Mouse (Mus musculus) erythroblast, embryonic 14.5 days (primary cell): Measurements from ENCODE around the gene Flot1. TPM values are rescaled to one million over a fixed set of nuclear protein-coding genes. Genes with fewer than 3 reads are reported as not detected.

ENCODE experiments used
- H3K27me3 ChIP-seq: 2 replicates; pipeline ENCODE4 v1.6.1; 2012; ENCODE audit warnings: inconsistent platforms; ENCODE audit not compliant: control insufficient read depth
- H3K36me3 ChIP-seq: 2 replicates; pipeline ENCODE4 v1.6.1; 2012; ENCODE audit warnings: mild to moderate bottlenecking, inconsistent platforms; ENCODE audit not compliant: control insufficient read depth
- H3K4me1 ChIP-seq: 2 replicates; pipeline ENCODE4 v1.6.1; 2012; ENCODE audit warnings: inconsistent platforms; ENCODE audit not compliant: control insufficient read depth
- H3K4me3 ChIP-seq: replicated peaks from 2 replicates; pipeline ENCODE3; 2012; ENCODE audit warnings: moderate library complexity, mild to moderate bottlenecking, inconsistent platforms
- H3K9me3 ChIP-seq: 2 replicates; pipeline ENCODE4 v1.6.1; 2012; ENCODE audit warnings: low read length, inconsistent platforms, mixed read lengths; ENCODE audit not compliant: control insufficient read depth
- GATA1 ChIP-seq: IDR thresholded peaks from 2 replicates; pipeline ENCODE4 v1.6.1; 2012; ENCODE audit warnings: low read length, inconsistent platforms, mixed read lengths
- TAL1 ChIP-seq: IDR thresholded peaks from 3 replicates; pipeline ENCODE4 v1.6.1; 2012; ENCODE audit warnings: low read length, inconsistent platforms, mixed read lengths
- polyA plus RNA-seq: library from polyadenylated mRNA; stranded (reverse); fragments of >175 nt; gene quantifications from 2 replicates; pipeline ENCODE4 v1.2.3, GENCODE M21; 2012

Gene Flot1
- 8.2 and 11.6 TPM in 2 replicates for polyA plus RNA-seq

- TF ChIP-seq GATA1 (no peak), TAL1 (no peak)
- Histone ChIP-seq H3K4me1 (peaks cover 78% of the 10 kb centered on the region), H3K4me3 (peak within 1 kb of the TSS; percentile 86)
Observed at GRCm38 (mm10) chr17:35822964-35823937, at the start of gene Flot1. TSS of gene Flot1 (plus strand) at chr17:35823230.

GRCm38 (mm10) chr17:35776811-35777609 is 46.0 kb upstream of the Flot1 start:
- H3K4me3 ChIP-seq = no peak overlapping the region
- H3K4me1 ChIP-seq = peaks cover 12% of the 10 kb centered on the region
- no peaks in the 10 kb centered on the region for H3K36me3 ChIP-seq
- H3K27me3 ChIP-seq = peaks cover 10% of the 10 kb centered on the region
- H3K9me3 ChIP-seq = no peaks in the 10 kb centered on the region
- TF ChIP-seq TAL1 = no peak

More at GRCm38 (mm10) chr17:35822964-35823937, at the start of gene Flot1:
- peaks cover 41% of the 10 kb centered on the region for H3K36me3 ChIP-seq
- peaks cover 13% of the 10 kb centered on the region for H3K27me3 ChIP-seq
- H3K9me3 ChIP-seq = no peaks in the 10 kb centered on the region

DNA sequence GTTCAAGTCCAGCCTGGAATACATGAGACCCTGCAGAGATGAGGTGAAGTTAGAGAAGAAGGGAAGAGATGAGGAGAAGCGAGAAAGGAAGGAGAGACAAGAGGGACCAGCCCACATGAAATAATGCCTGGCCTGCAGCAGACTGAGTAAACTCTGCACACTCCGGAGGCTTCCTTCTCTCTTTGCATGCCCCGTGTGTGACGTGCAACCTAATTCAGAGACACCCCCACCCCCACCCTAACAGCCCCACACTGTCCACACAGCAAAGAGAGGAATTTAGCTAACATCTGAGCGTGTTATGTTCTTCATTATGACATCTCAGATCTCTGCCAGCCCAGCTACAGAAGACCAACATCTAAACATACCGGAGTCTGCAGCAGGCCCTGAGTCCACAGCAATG is 44.1 kb upstream of the Flot1 start:
- H3K27me3 ChIP-seq = peaks cover 9% of the 10 kb centered on the region
- TF ChIP-seq TAL1 (no peak), GATA1 (no peak)
- no peaks in the 10 kb centered on the region for H3K9me3 ChIP-seq
- H3K36me3 ChIP-seq = no peaks in the 10 kb centered on the region
- H3K4me1 ChIP-seq = peaks cover 20% of the 10 kb centered on the region
- H3K4me3 ChIP-seq = no peak overlapping the region

- Histone ChIP-seq H3K4me3 (no peak overlapping the region), H3K27me3 (peaks cover 7% of the 10 kb centered on the region), H3K9me3 (no peaks in the 10 kb centered on the region), H3K36me3 (no peaks in the 10 kb centered on the region), H3K4me1 (peaks cover 22% of the 10 kb centered on the region)
- TF ChIP-seq TAL1 (no peak), GATA1 (no peak)
Observed at GRCm38 (mm10) chr17:35779466-35780205, 43.4 kb upstream of the Flot1 start.

- TF ChIP-seq GATA1 = no peak
- TF ChIP-seq TAL1 = no peak
- H3K27me3 ChIP-seq = peaks cover 9% of the 10 kb centered on the region
- H3K9me3 ChIP-seq = no peaks in the 10 kb centered on the region
- H3K4me3 ChIP-seq = no peak overlapping the region
- peaks cover 28% of the 10 kb centered on the region for H3K4me1 ChIP-seq
- H3K36me3 ChIP-seq = no peaks in the 10 kb centered on the region
Observed at GRCm38 (mm10) chr17:35780362-35780761, 42.7 kb upstream of the Flot1 start.

DNA sequence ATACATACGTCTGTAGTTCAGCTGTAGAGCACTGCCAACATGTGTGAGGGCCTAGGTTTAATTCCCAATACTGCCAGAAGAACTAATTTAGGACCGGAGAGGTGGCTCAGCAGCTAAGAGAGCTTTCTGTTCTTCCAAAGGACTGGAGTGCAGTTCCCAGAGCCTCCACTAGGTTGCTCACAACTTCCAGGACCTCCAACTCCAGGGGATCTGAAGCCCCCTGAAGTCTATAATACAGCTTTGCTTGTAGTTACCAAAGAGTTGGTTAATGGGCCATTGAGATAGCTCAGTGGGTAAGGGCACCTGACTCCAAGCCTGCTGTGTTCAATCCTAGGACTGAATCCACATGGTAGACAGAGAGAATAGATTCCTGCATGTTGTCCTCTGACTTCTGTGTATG is 40.6 kb upstream of the Flot1 start:
- no peaks in the 10 kb centered on the region for H3K36me3 ChIP-seq
- peaks cover 4% of the 10 kb centered on the region; the same call in 1 of the 2 replicates for H3K27me3 ChIP-seq
- H3K9me3 ChIP-seq = no peaks in the 10 kb centered on the region
- TF ChIP-seq TAL1 (no peak), GATA1 (no peak)
- H3K4me1 ChIP-seq = peaks cover 35% of the 10 kb centered on the region
- H3K4me3 ChIP-seq = no peak overlapping the region

DNA sequence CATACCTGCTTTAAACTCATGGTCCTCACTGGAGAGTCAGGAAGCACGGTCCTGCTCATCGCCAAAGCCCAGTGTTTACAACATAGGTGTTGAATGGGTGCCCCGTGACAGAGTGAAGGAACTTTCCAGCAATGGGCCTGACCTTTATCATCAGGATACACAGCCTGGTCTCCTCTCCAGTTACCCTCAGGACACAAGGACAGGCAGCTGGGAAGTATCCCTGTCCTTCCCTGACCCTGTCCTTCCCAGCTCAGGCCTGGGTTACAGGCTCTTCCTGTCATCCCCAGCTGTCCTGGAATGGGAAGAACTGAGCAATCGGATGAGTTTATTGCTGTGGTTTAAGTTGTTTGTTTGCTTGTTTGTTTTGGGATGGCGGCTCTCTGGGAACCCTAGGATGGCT is 40.1 kb upstream of the Flot1 start:
- Histone ChIP-seq H3K36me3 (no peaks in the 10 kb centered on the region), H3K4me3 (no peak overlapping the region), H3K4me1 (peaks cover 35% of the 10 kb centered on the region), H3K27me3 (peaks cover 4% of the 10 kb centered on the region; the same call in 1 of the 2 replicates), H3K9me3 (no peaks in the 10 kb centered on the region)
- no peak for TF ChIP-seq GATA1
- TF ChIP-seq TAL1 = no peak

DNA sequence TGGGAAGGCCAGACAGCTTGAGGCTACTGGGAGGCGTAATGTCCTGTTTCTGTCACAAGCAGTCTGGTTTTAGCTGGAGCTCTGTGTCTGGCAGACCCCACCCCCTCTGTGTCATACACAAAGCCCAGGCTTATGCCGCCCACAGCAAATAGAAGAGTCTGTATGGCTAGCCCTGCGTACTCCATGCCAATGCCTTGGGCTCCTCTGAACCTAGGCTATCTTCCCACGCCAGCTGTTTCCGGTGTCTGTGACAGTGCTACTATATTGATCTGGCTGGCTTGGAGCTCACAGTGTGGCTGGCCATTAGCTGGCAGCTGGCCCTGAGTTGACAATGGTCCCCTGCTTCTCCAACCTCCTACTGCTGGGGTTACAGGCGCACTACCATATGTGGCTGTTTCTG is 39.1 kb upstream of the Flot1 start:
- Histone ChIP-seq H3K4me1 (peaks cover 35% of the 10 kb centered on the region), H3K36me3 (no peaks in the 10 kb centered on the region), H3K9me3 (no peaks in the 10 kb centered on the region), H3K4me3 (no peak overlapping the region), H3K27me3 (peaks cover 4% of the 10 kb centered on the region; the same call in 1 of the 2 replicates)
- TF ChIP-seq TAL1 = no peak
- TF ChIP-seq GATA1 = no peak

GRCm38 (mm10) chr17:35785140-35785539 is 37.9 kb upstream of the Flot1 start:
- peaks cover 29% of the 10 kb centered on the region for H3K4me1 ChIP-seq
- H3K36me3 ChIP-seq = no peaks in the 10 kb centered on the region
- H3K9me3 ChIP-seq = no peaks in the 10 kb centered on the region
- TF ChIP-seq GATA1 (no peak), TAL1 (no peak)
- no peak overlapping the region for H3K4me3 ChIP-seq
- H3K27me3 ChIP-seq = peaks cover 4% of the 10 kb centered on the region; the same call in 1 of the 2 replicates
